Mouse (Mus musculus) thymus, adult 18-20 months (tissue): ENCODE results near the gene Snrk.
A peak's percentile ranks its signal among the peaks of the same experiment; 100 is the strongest.

ENCODE experiments used
- DNase-seq, 2 experiments: peaks; one replicate each; pipeline ENCODE4 v3.0.0; 2022; ENCODE audit warnings: mixed read lengths in 2 of 2

Snrk gene

GRCm38 (mm10) chr9:122109553-122110225 is 7.4 kb upstream of the Snrk start:
- DNase-seq = no peak

- DNase-seq = no peak
These were observed 6.6 kb upstream of the Snrk start for GRCm38 (mm10) chr9:122110508-122110907.

- DNase-seq = no peak
These were observed 6.1 kb upstream of the Snrk start for GRCm38 (mm10) chr9:122110921-122111320.

DNA sequence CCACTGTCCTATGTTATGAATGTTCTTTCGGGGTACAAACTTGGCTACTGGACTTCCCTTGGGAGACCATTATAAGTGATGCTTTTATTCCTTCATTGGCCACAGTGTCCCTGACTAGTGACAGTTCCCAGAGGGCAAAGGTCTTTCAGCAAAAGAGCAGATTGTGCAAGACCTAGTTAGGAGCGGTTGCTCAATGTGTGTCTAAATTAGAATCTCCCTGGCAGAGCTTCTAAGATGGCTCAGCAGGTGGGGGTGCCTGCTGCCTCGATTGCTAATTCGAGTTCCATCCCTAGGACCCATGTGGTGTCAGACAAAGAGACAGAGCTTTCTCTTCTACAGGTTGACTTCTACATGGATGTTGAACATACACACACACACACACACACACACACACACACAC is 1.5 kb upstream of the Snrk start:
- no peak for DNase-seq

DNA sequence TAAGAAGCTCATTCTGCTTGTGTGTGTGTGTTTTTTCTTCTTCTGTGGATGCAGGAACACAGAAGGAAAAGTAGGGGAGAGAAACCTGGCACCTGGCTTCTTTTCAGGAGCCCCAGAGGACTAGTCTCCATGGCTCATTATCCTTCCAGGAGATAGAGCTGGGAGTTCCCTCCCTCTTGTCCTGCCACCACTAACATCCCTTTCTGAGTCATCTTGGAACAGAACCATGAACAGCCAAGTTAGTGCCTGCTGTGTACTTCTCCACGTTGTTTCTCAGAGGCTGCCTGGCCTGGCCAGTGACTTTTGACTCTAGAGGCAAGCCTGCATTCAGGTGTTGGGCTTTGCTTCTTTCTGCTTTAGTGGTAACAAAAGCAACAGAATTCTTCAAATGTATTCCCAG is 707 bp upstream of the Snrk start:
- DNase-seq = no peak

- DNase-seq = peak in 1 of 2 experiments; percentile 18
These were observed 845 bp downstream of the Snrk start for GRCm38 (mm10) chr9:122117692-122118529.

DNA sequence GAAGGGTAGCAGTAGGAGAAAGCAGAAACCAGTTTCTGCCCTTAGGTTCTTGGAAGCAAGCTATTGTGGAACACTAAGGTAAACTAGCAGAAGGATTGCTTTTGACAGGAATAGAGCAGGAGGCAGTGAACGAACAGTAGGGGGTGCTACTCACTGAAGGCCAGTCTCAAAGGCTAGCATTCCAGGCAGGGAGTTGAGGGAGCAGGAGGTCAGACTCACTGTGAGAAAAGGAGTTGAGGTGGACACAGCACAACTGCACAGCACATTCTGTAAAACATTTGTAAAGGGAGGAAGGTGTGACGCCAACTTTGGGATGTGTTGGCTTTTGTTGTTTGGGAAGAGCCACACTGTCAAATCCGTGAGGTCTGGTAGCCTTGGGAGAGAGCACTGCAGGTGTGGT is 3.0 kb downstream of the Snrk start:
- DNase-seq = no peak

GRCm38 (mm10) chr9:122122113-122122512 is 5.0 kb downstream of the Snrk start:
- DNase-seq = no peak

- no peak for DNase-seq
These were observed 6.1 kb downstream of the Snrk start for GRCm38 (mm10) chr9:122123181-122123580.

GRCm38 (mm10) chr9:122125723-122126290 is 8.7 kb downstream of the Snrk start:
- no peak for DNase-seq

DNA sequence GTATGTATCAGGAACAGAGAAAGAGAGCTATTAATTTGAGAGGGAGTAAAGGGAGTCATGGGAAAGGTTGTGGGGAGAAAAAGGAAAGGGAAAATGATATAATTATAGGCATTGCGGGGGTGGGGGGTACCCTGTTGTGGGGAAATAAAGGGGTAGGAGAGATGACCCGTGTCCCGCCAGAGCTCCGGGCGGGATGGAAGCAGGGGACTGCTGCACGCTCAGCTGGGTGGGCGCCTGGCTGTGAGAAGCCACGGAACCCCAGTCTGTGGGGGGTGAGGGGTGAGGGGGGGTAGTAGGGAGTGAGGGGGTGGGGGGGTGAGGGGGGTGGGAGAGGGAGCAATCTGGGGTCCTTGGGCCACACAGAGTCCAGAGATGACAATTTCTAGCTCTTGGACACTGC is 9.7 kb downstream of the Snrk start:
- no peak for DNase-seq

DNA sequence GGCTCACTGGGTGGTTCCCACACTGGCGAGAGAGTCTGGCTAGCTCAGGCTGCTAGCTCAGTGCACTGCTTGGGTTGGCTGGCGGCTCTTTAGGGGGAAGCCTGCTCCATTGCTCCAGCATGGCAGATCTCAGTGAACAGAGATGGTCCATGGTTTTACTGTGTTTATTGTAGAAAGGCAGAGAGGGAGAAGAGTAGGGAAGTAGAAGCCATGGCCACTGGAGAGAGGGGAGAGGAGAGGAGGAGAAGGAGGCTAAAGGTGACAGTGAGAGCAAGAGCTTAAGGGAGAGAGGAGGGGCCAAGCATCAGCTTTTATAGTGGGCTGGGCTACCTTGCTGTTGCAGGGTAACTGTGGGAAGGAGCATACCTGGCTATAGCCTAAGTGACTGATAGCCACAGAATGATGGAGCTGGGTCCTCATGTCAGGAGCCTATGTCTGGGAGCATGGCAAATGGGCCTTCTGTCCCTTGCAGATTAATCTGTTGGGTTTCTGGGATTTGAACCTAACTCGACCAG is 10.3 kb downstream of the Snrk start:
- no peak for DNase-seq

DNA sequence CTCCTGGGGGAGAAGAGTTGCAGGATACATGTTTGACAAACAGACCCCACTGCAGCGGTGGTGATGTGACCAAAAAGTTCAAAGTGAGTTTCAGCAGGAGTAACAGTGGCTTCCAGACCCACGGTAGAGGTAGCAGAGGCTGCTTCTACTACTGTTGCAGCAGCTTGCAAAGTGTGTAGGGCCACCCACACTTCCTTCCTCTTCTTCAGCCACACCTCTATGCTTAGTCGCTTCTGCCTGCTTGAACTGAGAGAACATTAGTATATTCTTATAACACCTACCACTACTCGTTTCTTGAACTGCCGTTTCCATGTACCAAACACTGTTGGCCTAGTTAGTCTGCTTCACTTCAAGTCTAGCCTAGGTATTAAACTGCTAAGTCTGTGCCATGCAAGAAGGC is 11.6 kb downstream of the Snrk start:
- peak; percentile 30 to 52 for DNase-seq

DNA sequence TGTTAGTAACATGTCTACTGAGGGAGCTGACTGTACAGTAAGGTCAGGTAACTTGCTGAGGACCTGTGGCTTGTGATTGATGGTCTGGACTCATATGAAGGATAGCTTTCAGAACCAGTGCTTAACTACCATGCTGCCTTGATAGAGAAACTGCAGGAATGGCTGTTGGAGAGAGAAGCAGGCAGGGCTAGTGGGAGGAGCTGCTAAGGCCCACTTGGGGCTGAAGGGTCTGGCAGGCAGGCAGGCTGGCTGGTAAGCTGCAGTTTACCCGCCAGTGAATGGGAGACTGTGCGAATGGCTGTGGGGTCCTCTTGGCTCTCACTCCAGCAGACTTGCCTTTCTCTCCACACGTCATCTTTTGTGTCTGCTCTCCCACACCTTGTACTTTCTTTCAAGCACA is 13.6 kb downstream of the Snrk start:
- DNase-seq = no peak

- no peak for DNase-seq
These were observed 15.1 kb downstream of the Snrk start for GRCm38 (mm10) chr9:122132145-122132544.

GRCm38 (mm10) chr9:122135095-122135884 is 18.2 kb downstream of the Snrk start:
- DNase-seq = no peak

GRCm38 (mm10) chr9:122135885-122136170 is 18.8 kb downstream of the Snrk start:
- no peak for DNase-seq

- DNase-seq = no peak
These were observed 20.9 kb downstream of the Snrk start for GRCm38 (mm10) chr9:122137960-122138359.

DNA sequence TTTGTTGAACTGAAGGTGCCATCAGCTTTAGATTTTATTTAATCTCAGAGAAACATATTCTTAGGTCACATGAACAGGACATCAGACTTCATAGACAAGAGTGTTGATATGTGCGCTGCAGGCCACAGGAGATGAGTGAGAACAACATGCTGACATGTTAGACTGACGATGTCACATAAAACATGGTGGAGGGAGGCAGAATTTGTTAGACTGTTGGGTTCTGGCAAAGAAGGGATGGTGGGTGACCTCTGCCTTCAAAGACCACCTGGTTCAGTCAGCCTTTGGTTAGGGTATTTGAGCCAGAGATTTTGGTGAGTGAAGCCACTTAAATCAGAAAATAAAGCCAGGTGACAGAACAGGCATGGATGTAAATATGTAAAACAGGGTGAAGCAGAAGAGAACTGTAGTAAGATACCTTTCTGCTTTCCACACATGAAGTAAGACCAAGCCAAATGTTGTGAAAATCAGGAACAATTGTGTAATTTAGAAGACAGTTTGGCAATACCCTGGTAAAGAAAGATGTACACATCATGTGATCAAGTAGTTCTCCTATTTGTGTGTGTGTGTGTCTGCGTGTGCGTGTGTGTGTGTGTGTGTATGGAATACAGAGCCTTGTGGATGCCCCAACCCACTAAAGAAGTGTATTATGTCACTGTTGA is 21.4 kb downstream of the Snrk start:
- no peak for DNase-seq

GRCm38 (mm10) chr9:122139236-122139635 is 22.2 kb downstream of the Snrk start:
- no peak for DNase-seq

DNA sequence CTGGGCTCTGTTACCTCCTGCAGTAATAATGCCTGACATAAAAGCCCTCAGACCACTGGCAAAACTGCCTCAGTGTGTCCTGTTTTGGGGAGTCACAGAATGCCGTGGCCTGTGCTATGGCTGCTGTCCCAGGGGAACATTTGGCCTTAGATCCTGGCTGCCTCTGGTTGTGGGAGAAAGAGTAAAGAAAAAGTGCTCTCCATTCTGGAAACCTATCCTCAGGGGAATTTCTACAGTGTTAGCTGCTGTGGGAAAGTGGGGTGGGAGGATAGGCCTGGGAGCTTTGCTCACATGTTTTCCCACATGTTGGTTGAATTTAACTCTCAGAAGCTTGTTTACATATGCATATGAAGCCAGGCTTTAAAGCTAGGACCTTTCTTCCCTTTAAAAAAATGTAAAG is 26.2 kb downstream of the Snrk start:
- DNase-seq = no peak

GRCm38 (mm10) chr9:122144776-122145175 is 27.7 kb downstream of the Snrk start:
- no peak for DNase-seq

DNA sequence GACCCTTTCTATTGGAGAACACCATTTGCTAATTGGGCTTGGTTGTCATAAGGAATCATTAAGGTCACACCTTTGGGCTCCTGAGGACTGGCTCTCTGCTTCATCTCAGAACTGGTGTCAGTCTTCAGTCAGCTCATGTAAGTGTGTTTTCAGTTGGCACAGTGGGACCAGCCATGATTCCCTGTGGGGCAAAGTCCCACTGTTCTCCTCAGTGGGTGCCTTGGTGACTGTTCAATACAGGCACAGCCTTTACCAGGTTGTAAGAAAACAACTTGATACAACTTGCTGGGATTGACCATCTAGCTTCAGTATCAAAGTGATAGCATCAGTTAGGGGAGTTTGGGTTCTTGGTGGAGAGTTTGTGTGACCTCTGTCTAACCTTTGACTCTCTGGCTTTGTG is 28.6 kb downstream of the Snrk start:
- no peak for DNase-seq
